27 mouse cellular contexts compared by ENCODE assay signal in genomic region chr11:9020207-9020606, GRCm38 (mm10). TPM values are rescaled to one million over a fixed set of nuclear protein-coding genes. Genes with fewer than 3 reads are reported as not detected.
"Had no signal": no experiment of that assay in that cellular context is flagged by ENCODE, and none has a peak within 500 bp of the region (broad histone marks: within the 10 kb centered on the region; RNA-seq: fewer than 3 reads in every experiment).

No protein-coding gene starts in this region.

- H3K4me3 ChIP-seq: gastrocnemius, adult 2 months; heart, embryonic 10.5 days; heart, embryonic 12.5 days; hindbrain, embryonic 10.5 days; hindbrain, embryonic 12.5 days; intestine, embryonic 15.5 days; kidney, embryonic 15.5 days; limb, embryonic 13.5 days; limb, embryonic 15.5 days had no signal

- ATAC-seq: hindbrain, embryonic 16.5 days; inflammation-experienced regulatory T-cells, adult 6 months; intestine, embryonic 15.5 days; intestine, postnatal 0 days had no signal

- H3K9ac ChIP-seq: heart, embryonic 12.5 days; hindbrain, embryonic 12.5 days; hindbrain, embryonic 14.5 days; intestine, embryonic 15.5 days; kidney, embryonic 15.5 days; limb, embryonic 13.5 days; limb, embryonic 15.5 days had no signal

- DNase-seq: gastrocnemius, adult 2 months; gastrocnemius, postnatal 10 days; gastrocnemius, postnatal 25 days; heart, adult 18-20 months; heart, postnatal 10 days; heart, postnatal 4 days; kidney, adult 18-20 months; kidney, adult 8-10 months; kidney, postnatal 14 days; kidney, postnatal 36 days; layer of hippocampus, adult 9-11 months; layer of hippocampus, postnatal 36 days; left cerebral cortex, postnatal 4 days had no signal

- H3K36me3 ChIP-seq: heart, embryonic 10.5 days; heart, embryonic 12.5 days; hindbrain, embryonic 10.5 days; hindbrain, embryonic 12.5 days; intestine, embryonic 15.5 days; kidney, embryonic 15.5 days; limb, embryonic 13.5 days; limb, embryonic 15.5 days had no signal

- H3K4me2 ChIP-seq: heart, embryonic 12.5 days; hindbrain, embryonic 12.5 days; hindbrain, embryonic 14.5 days; intestine, embryonic 15.5 days; kidney, embryonic 15.5 days; limb, embryonic 13.5 days; limb, embryonic 15.5 days had no signal

- H3K27me3 ChIP-seq: heart, embryonic 12.5 days; hindbrain, embryonic 12.5 days; intestine, embryonic 15.5 days had no signal

- H3K4me1 ChIP-seq: heart, embryonic 10.5 days; heart, embryonic 12.5 days; hindbrain, embryonic 10.5 days; hindbrain, embryonic 12.5 days; intestine, embryonic 15.5 days; kidney, embryonic 15.5 days; limb, embryonic 13.5 days; limb, embryonic 15.5 days had no signal

- H3K9me3 ChIP-seq: heart, embryonic 10.5 days; heart, embryonic 12.5 days; hindbrain, embryonic 10.5 days; hindbrain, embryonic 12.5 days; intestine, embryonic 15.5 days; kidney, embryonic 15.5 days; limb, embryonic 13.5 days; limb, embryonic 15.5 days had no signal

- H3K27ac ChIP-seq: gastrocnemius, adult 2 months; heart, embryonic 10.5 days; hindbrain, embryonic 10.5 days; hindbrain, embryonic 12.5 days; hindbrain, embryonic 14.5 days; intestine, embryonic 15.5 days; kidney, embryonic 15.5 days; kidney, postnatal 0 days; limb, embryonic 13.5 days; limb, embryonic 15.5 days had no signal

RNA-seq across cellular contexts. Expression of gene Sun3, which starts 28.6 kb away (rescaled TPM):
- polyA plus RNA-seq: hindbrain, embryonic 10.5 days; inflammation-experienced regulatory T-cells, adult 6 months; kidney, embryonic 15.5 days; limb, embryonic 11.5 days; limb, embryonic 13.5 days; limb, embryonic 15.5 days had no signal

RNA-seq across cellular contexts. Expression of gene Pkd1l1, which starts 47.1 kb away (rescaled TPM):
- polyA plus RNA-seq: intestine, postnatal 0 days had no signal
